Mouse (Mus musculus) heart, postnatal 36 days (tissue): ENCODE results near the gene Gm49392. TPM values are rescaled to one million over a fixed set of nuclear protein-coding genes. Genes with fewer than 3 reads are reported as not detected.

ENCODE experiments used
- DNase-seq, 2 experiments: peaks; one replicate each; pipeline ENCODE4 v3.0.0; 2021 to 2022
- intact Hi-C: fragments of 180-260 bp; cut with DNase I; formaldehyde crosslinking; loops from one replicate; pipeline ENCODE4 v1.15.1; 2025
- total RNA-seq, 2 experiments: library from RNA; stranded (reverse); gene quantifications; 2 replicates each; pipeline ENCODE4 v1.2.3; 2021

Gm49392 gene
- total RNA-seq, 2 experiments from 2014 or later = 0.60 to 0.94 TPM

DNA sequence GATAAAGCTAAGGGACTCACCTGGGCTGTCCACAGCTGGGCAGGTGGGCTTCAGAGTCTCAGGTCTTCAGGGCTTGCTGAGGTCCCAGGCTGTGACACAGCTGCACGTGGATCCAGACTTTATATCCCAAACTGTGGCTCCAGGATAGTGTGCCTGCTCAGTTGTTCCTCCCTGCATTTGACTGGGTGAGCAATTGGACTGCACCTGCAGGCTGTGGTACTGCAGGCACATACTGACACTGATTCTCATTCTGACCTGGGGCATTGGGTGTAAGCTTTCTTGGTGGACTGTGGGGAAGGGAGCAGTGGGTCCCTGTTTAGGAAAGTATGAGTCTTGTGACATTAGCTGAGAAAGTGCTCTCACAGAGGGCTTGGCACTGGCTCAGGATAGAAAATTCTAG lies 93.9 kb downstream of the Gm49392 start, which contains the start of gene Ctsll3:
Gene Ctsll3 (minus strand): TSS at position 101 of the 400 bp plus-strand sequence.
- no peak for DNase-seq
- intact Hi-C loops = no loop called here

Other genes with a start within 250 kb of the Gm49392 start
- gene BC051665, start 110.5 kb downstream of the Gm49392 start, total RNA-seq = not detected
- gene Ctsll3, start 94.0 kb downstream of the Gm49392 start, total RNA-seq = not detected
- 1 to 10 TPM in 1 of 2 experiments, under 1 TPM in 1; 0.86 to 1.3 TPM for gene 4930486L24Rik, start 32.4 kb downstream of the Gm49392 start, total RNA-seq
- gene Ctla2b, start 553 bp upstream of the Gm49392 start, total RNA-seq = 1 to 10 TPM; 4.1 to 7.3 TPM
- gene Tpbpb, start 8.0 kb upstream of the Gm49392 start, total RNA-seq = not detected
- gene Gm49393, start 38.7 kb upstream of the Gm49392 start, total RNA-seq = not detected
- gene Gm49391, start 39.7 kb upstream of the Gm49392 start, total RNA-seq = 1 to 10 TPM; 3.8 to 4.7 TPM
- 10 to 100 TPM; 85.2 to 98.6 TPM for gene Ctla2a, start 39.7 kb upstream of the Gm49392 start, total RNA-seq
- not detected for gene Tpbpa, start 45.1 kb upstream of the Gm49392 start, total RNA-seq
- gene Ctsj, start 109.1 kb upstream of the Gm49392 start, total RNA-seq = not detected
- not detected for gene Ctsq, start 143.7 kb upstream of the Gm49392 start, total RNA-seq